Comparison of ENCODE assay signal across 8 mouse cellular contexts in genomic region chr4:66403708-66404200, GRCm38 (mm10). TPM values are rescaled to one million over a fixed set of nuclear protein-coding genes. Genes with fewer than 3 reads are reported as not detected.
A peak's percentile ranks its signal among the peaks of the same experiment; 100 is the strongest.
DNase-seq lines count a peak whose midpoint lies in the region; ATAC-seq and TF ChIP-seq lines count a peak whose summit lies in the region.

No protein-coding gene starts in this region.

- H3K4me1 ChIP-seq in forebrain, embryonic 16.5 days (replicated peaks; ENCODE audit: control insufficient read depth, insufficient read depth, low read length) = peaks cover 29% of the 10 kb centered on the region
- peaks cover 5% of the 10 kb centered on the region; the same call in 1 of the 2 replicates for H3K4me1 ChIP-seq in stomach, embryonic 16.5 days (ENCODE audit: control insufficient read depth, insufficient read depth, low read length)

- TF ChIP-seq CTCF in layer of hippocampus, adult 2 months (conservative IDR thresholded peaks at IDR 0.05) = no peak

- H3K27me3 ChIP-seq in forebrain, embryonic 16.5 days (replicated peaks; ENCODE audit: control insufficient read depth, insufficient read depth, low read length) = peaks cover 4% of the 10 kb centered on the region; the same call in 1 of the 2 replicates
- peaks cover 21% of the 10 kb centered on the region for H3K27me3 ChIP-seq in stomach, embryonic 16.5 days (ENCODE audit: control insufficient read depth, insufficient read depth, low read length)

- under 1% methylated on average over 43 of the region's 51 CpGs for WGBS in forebrain, embryonic 16.5 days
- under 1% methylated on average over 44 of the region's 51 CpGs for WGBS in stomach, embryonic 16.5 days

- peak overlapping the region; percentile 86 for H3K9ac ChIP-seq in forebrain, embryonic 16.5 days (replicated peaks; ENCODE audit: low read depth, low read length)
- H3K9ac ChIP-seq in stomach, embryonic 16.5 days (ENCODE audit: low read length) = peak overlapping the region; percentile 74

- H3K36me3 ChIP-seq in forebrain, embryonic 16.5 days (ENCODE audit: control insufficient read depth, insufficient read depth) = no peaks in the 10 kb centered on the region
- no peaks in the 10 kb centered on the region for H3K36me3 ChIP-seq in stomach, embryonic 16.5 days (ENCODE audit: control insufficient read depth, insufficient read depth, low read length)

- DNase-seq in layer of hippocampus, adult 2 months (ENCODE audit: low spot score in 2 of 2) = no peak
- DNase-seq in layer of hippocampus, adult 9-10 months (ENCODE audit: low spot score) = no peak
- peak; percentile 67 to 81 for DNase-seq in cerebellum, adult 18-20 months
- DNase-seq in kidney, postnatal 10 days = peak; percentile 35
- DNase-seq in spleen, adult 18-20 months = no peak

- peak overlapping the region; percentile 72 for H3K4me3 ChIP-seq in layer of hippocampus, adult 2 months
- peak overlapping the region; percentile 81 for H3K4me3 ChIP-seq in forebrain, embryonic 16.5 days (replicated peaks; ENCODE audit: low read length)
- peak overlapping the region; percentile 70 for H3K4me3 ChIP-seq in stomach, embryonic 16.5 days (replicated peaks; ENCODE audit: low read length)

- ATAC-seq in forebrain, embryonic 16.5 days = peak; percentile 27
- 0 out of 2 replicates have a peak, but pooled peaks have one; percentile 11 for ATAC-seq in megakaryocyte progenitor cell, adult 5-6 weeks (replicated peaks; ENCODE audit: poor library complexity)
- ATAC-seq in stomach, embryonic 16.5 days (ENCODE audit: insufficient read depth, low FRiP score) = peak; percentile 46; the same call in 1 of the 2 replicates

- H3K27ac ChIP-seq in layer of hippocampus, adult 2 months = peak overlapping the region; percentile 75
- H3K27ac ChIP-seq in forebrain, embryonic 16.5 days (ENCODE audit: low read length) = peak overlapping the region; percentile 47
- H3K27ac ChIP-seq in stomach, embryonic 16.5 days (ENCODE audit: low read length) = no peak overlapping the region

- no peaks in the 10 kb centered on the region for H3K9me3 ChIP-seq in forebrain, embryonic 16.5 days (ENCODE audit: control insufficient read depth, low read length)
- no peaks in the 10 kb centered on the region for H3K9me3 ChIP-seq in stomach, embryonic 16.5 days (replicated peaks; ENCODE audit: control insufficient read depth, low read length)

- H3K4me2 ChIP-seq in forebrain, embryonic 16.5 days (ENCODE audit: low read length) = peak overlapping the region; percentile 97
- H3K4me2 ChIP-seq in stomach, embryonic 16.5 days (ENCODE audit: low read depth, low read length) = peak overlapping the region; percentile 94

RNA-seq across cellular contexts. Expression of gene Astn2, which starts 0.7 kb away (rescaled TPM):
- total RNA-seq in layer of hippocampus, adult 2 months (2021) = 10 to 100 TPM; 22.8 to 23.1 TPM
- polyA plus RNA-seq in forebrain, embryonic 16.5 days (2015; fragmentation: Nextera tagmentation; extraction: Ambion mirVana) = 0.65 and 1.5 TPM in 2 replicates
- total RNA-seq in megakaryocyte progenitor cell, adult 5-6 weeks (2015) = not detected in 2 replicates
- total RNA-seq in megakaryocyte progenitor cell, adult 5-6 weeks (2017) = not detected in 2 replicates
- 0.11 and 0.15 TPM in 2 replicates for polyA plus RNA-seq in stomach, embryonic 16.5 days (2015; fragmentation: Nextera tagmentation; extraction: Ambion mirVana)

Comparison
In these comparisons a context has a peak if more than half of its experiments do, and no peak if none do; other contexts are left out.
1. DNase-seq: peak in cerebellum, adult 18-20 months (2 of 2) and kidney, postnatal 10 days (single experiment); none in layer of hippocampus, adult 2 months (0 of 2), layer of hippocampus, adult 9-10 months (single experiment) and spleen, adult 18-20 months (0 of 2).
2. RNA of gene Astn2, which starts 0.7 kb away (total RNA-seq): 22.8 to 23.1 TPM in layer of hippocampus, adult 2 months; not detected in megakaryocyte progenitor cell, adult 5-6 weeks; every median in the first group is over 10 times any median in the second.
3. Peak in every context shown above with its lines, with median percentiles within 50 percentile points of each other: H3K4me3 ChIP-seq and ATAC-seq.